Mouse (Mus musculus) frontal cortex, adult 2 months (tissue): ENCODE results near the gene Ccnl2. TPM values are rescaled to one million over a fixed set of nuclear protein-coding genes. Genes with fewer than 3 reads are reported as not detected.
"Not testable (repeated sequence)": the region's sequence is repeated elsewhere in the genome, so short reads cannot be mapped to it uniquely, and the experiment has no call there.

Experiments used
- DNase-seq, 2 experiments: peaks; one replicate each; pipeline ENCODE4 v3.0.0; 2022; ENCODE audit warnings: low spot score in 1 of 2; ENCODE audit errors: extremely low spot score in 1 of 2
- polyA plus RNA-seq: library from polyadenylated mRNA; depleted of rRNA; stranded (reverse); fragments of >200 nt; gene quantifications from 2 replicates; pipeline ENCODE4 v1.2.3, GENCODE M21; 2012

The Ccnl2 gene
- polyA plus RNA-seq, 1 experiment: 144 TPM

- DNase-seq: not testable (repeated sequence)
Measured at GRCm38 (mm10) chr4:155788833-155789232, 23.5 kb upstream of the Ccnl2 start.

- DNase-seq: no peak
Measured at GRCm38 (mm10) chr4:155790021-155790489, 22.2 kb upstream of the Ccnl2 start, which contains the start of gene Ankrd65. TSS of gene Ankrd65 (plus strand) at chr4:155790439.

GRCm38 (mm10) chr4:155790650-155791161, 21.6 kb upstream of the Ccnl2 start:
- no peak for DNase-seq

- DNase-seq: no peak
Measured at GRCm38 (mm10) chr4:155791240-155791933, 20.9 kb upstream of the Ccnl2 start.

- no peak for DNase-seq
Measured at GRCm38 (mm10) chr4:155793730-155794129, 18.6 kb upstream of the Ccnl2 start.

GRCm38 (mm10) chr4:155802075-155802474, 10.2 kb upstream of the Ccnl2 start:
- no peak for DNase-seq

- DNase-seq: no peak
Measured at GRCm38 (mm10) chr4:155802741-155803339, 9.4 kb upstream of the Ccnl2 start, which contains the start of gene Mrpl20. TSS of gene Mrpl20 (plus strand) at chr4:155802878.

GRCm38 (mm10) chr4:155803340-155804041, 8.8 kb upstream of the Ccnl2 start:
- peak; percentile 83 to 97 for DNase-seq

- DNase-seq: no peak
Measured at GRCm38 (mm10) chr4:155807841-155808240, 4.4 kb upstream of the Ccnl2 start.

- no peak for DNase-seq
Measured at GRCm38 (mm10) chr4:155812665-155813181, 434 bp downstream of the Ccnl2 start.

- no peak for DNase-seq
Measured at GRCm38 (mm10) chr4:155817533-155817932, 5.2 kb downstream of the Ccnl2 start.

GRCm38 (mm10) chr4:155821025-155821424, 8.7 kb downstream of the Ccnl2 start:
- no peak for DNase-seq

GRCm38 (mm10) chr4:155823443-155823842, 11.2 kb downstream of the Ccnl2 start:
- DNase-seq: no peak

GRCm38 (mm10) chr4:155829866-155830265, 17.6 kb downstream of the Ccnl2 start:
- no peak for DNase-seq

GRCm38 (mm10) chr4:155830596-155830995, 18.3 kb downstream of the Ccnl2 start:
- DNase-seq: no peak

- peak; percentile 89 to 97 for DNase-seq
Measured at GRCm38 (mm10) chr4:155831205-155831766, 19.0 kb downstream of the Ccnl2 start, which contains the start of gene Aurkaip1. TSS of gene Aurkaip1 (plus strand) at chr4:155831272.

- DNase-seq: no peak
Measured at GRCm38 (mm10) chr4:155831831-155832230, 19.5 kb downstream of the Ccnl2 start.

GRCm38 (mm10) chr4:155832321-155832720, 20.0 kb downstream of the Ccnl2 start:
- DNase-seq: no peak

GRCm38 (mm10) chr4:155833234-155833633, 20.9 kb downstream of the Ccnl2 start:
- DNase-seq: no peak

GRCm38 (mm10) chr4:155833836-155834235, 21.5 kb downstream of the Ccnl2 start:
- DNase-seq: peak; percentile 58 to 89
